Mouse (Mus musculus) Patski (cell line): ENCODE results near the gene Clstn3. TPM values are rescaled to one million over a fixed set of nuclear protein-coding genes. Genes with fewer than 3 reads are reported as not detected.

Experiments
- ATAC-seq: fragments of 100-300 bp; one replicate; pipeline ENCODE4 v1.8.0; 2021
- CTCF ChIA-PET: fragments of 350-600 bp; sonication (Branson Sonifier 250); formaldehyde crosslinking; loops from one replicate; lab custom pipeline; 2022; ENCODE audit warnings: inconsistent platforms; lab: Charles Lee
- POLR2A ChIA-PET: fragments of 350-600 bp; sonication (Branson Sonifier 250); formaldehyde crosslinking; loops from one replicate; lab custom pipeline; 2022; ENCODE audit warnings: antibody characterized with exemption, inconsistent platforms; lab: Charles Lee
- DNase-seq: peaks from one replicate; pipeline ENCODE4 v3.0.0-alpha.2; 2011; ENCODE audit warnings: low read depth, low spot score
- H3K27me3 ChIP-seq: fragments of 371-371 bp; one replicate; pipeline ENCODE4 v1.5.1; 2021
- CTCF ChIP-seq: fragments of 100-300 bp; IDR thresholded peaks from one replicate; pipeline ENCODE4 v1.5.1; 2021
- in situ Hi-C: fragments of 300-500 bp; cut with MboI; formaldehyde crosslinking; loops from 3 replicates; pipeline ENCODE4 v1.11.1; 2018; ENCODE audit warnings: low pct_unique_long_range_greater_than_20kb, mixed read lengths
- polyA plus RNA-seq: library from polyadenylated mRNA; unstranded; gene quantifications from one replicate; pipeline ENCODE4 v1.2.3, GENCODE M21; 2021

Clstn3 gene
- polyA plus RNA-seq, 1 experiment from 2014 or later, result 0.68 TPM

GRCm38 (mm10) chr6:124456243-124456642, 8.4 kb downstream of the Clstn3 start:
- in situ Hi-C loops, result no loop called here
- DNase-seq (no peak), ATAC-seq (no peak)
- CTCF ChIA-PET, result no interaction called here
- POLR2A ChIA-PET, result no interaction called here
- TF ChIP-seq CTCF, result no peak
- peaks cover 5% of the 10 kb centered on the region for H3K27me3 ChIP-seq

GRCm38 (mm10) chr6:124453756-124454155, 10.8 kb downstream of the Clstn3 start:
- in situ Hi-C loops, result no loop called here
- peaks cover 5% of the 10 kb centered on the region for H3K27me3 ChIP-seq
- ChIA-PET POLR2A (no interaction called here), CTCF (interaction anchor here (1.2 kb wide), 1 partner anchor 18 kb away, joined by 5 read pairs; no protein-coding TSS in a partner anchor)
- TF ChIP-seq CTCF, result no peak
- ATAC-seq, result no peak
- DNase-seq, result no peak

GRCm38 (mm10) chr6:124451995-124452394, 12.6 kb downstream of the Clstn3 start:
- DNase-seq (no peak), ATAC-seq (no peak)
- in situ Hi-C loops, result no loop called here
- TF ChIP-seq CTCF, result no peak
- ChIA-PET CTCF (no interaction called here), POLR2A (no interaction called here)
- H3K27me3 ChIP-seq, result no peaks in the 10 kb centered on the region

- ATAC-seq, result no peak
- no peaks in the 10 kb centered on the region for H3K27me3 ChIP-seq
- ChIA-PET POLR2A (no interaction called here), CTCF (interaction anchor here (1.0 kb wide), 1 partner anchor 22 kb away, joined by 3 read pairs; no protein-coding TSS in a partner anchor)
- in situ Hi-C loops, result no loop called here
- no peak for TF ChIP-seq CTCF
- DNase-seq, result no peak
Observed at GRCm38 (mm10) chr6:124449668-124450383, 14.8 kb downstream of the Clstn3 start.

GRCm38 (mm10) chr6:124448959-124449667, 15.5 kb downstream of the Clstn3 start:
- H3K27me3 ChIP-seq, result no peaks in the 10 kb centered on the region
- TF ChIP-seq CTCF, result no peak
- in situ Hi-C loops, result no loop called here
- ATAC-seq, result no peak
- no peak for DNase-seq
- CTCF ChIA-PET, result interaction anchor here (1.0 to 1.3 kb wide), 2 partner anchors 21 to 44 kb away, joined by 3 read pairs; partner anchors contain the start of gene C1rl
- POLR2A ChIA-PET, result no interaction called here

GRCm38 (mm10) chr6:124448186-124448852, 16.3 kb downstream of the Clstn3 start:
- H3K27me3 ChIP-seq, result no peaks in the 10 kb centered on the region
- in situ Hi-C loops, result no loop called here
- DNase-seq, result no peak
- no peak for ATAC-seq
- POLR2A ChIA-PET, result no interaction called here
- TF ChIP-seq CTCF, result no peak
- CTCF ChIA-PET, result interaction anchor here (1.3 kb wide), 1 partner anchor 45 kb away, joined by 3 read pairs; the partner anchor contains the start of gene C1rl

- TF ChIP-seq CTCF, result no peak
- no peak for ATAC-seq
- no peak for DNase-seq
- in situ Hi-C loops, result no loop called here
- H3K27me3 ChIP-seq, result no peaks in the 10 kb centered on the region
- POLR2A ChIA-PET, result no interaction called here
- CTCF ChIA-PET, result no interaction called here
Observed at GRCm38 (mm10) chr6:124447356-124447755, 17.2 kb downstream of the Clstn3 start.

GRCm38 (mm10) chr6:124446459-124446858, 18.1 kb downstream of the Clstn3 start:
- ChIA-PET POLR2A (no interaction called here), CTCF (no interaction called here)
- H3K27me3 ChIP-seq, result no peaks in the 10 kb centered on the region
- ATAC-seq (no peak), DNase-seq (no peak)
- no peak for TF ChIP-seq CTCF
- in situ Hi-C loops, result no loop called here

- TF ChIP-seq CTCF, result no peak
- H3K27me3 ChIP-seq, result no peaks in the 10 kb centered on the region
- ChIA-PET CTCF (no interaction called here), POLR2A (no interaction called here)
- ATAC-seq (no peak), DNase-seq (no peak)
- in situ Hi-C loops, result no loop called here
Observed at GRCm38 (mm10) chr6:124446024-124446423, 18.6 kb downstream of the Clstn3 start.

GRCm38 (mm10) chr6:124443338-124443737, 21.3 kb downstream of the Clstn3 start:
- TF ChIP-seq CTCF, result no peak
- no peak for ATAC-seq
- CTCF ChIA-PET, result interaction anchor here (1.6 kb wide), 1 partner anchor 16 kb away, joined by 3 read pairs; no protein-coding TSS in a partner anchor

More at GRCm38 (mm10) chr6:124443338-124443737, 21.3 kb downstream of the Clstn3 start:
- POLR2A ChIA-PET, result no interaction called here
- in situ Hi-C loops, result no loop called here
- no peak for DNase-seq
- no peaks in the 10 kb centered on the region for H3K27me3 ChIP-seq
